ENCODE assay signal across 30 mouse cellular contexts in the genomic region with DNA sequence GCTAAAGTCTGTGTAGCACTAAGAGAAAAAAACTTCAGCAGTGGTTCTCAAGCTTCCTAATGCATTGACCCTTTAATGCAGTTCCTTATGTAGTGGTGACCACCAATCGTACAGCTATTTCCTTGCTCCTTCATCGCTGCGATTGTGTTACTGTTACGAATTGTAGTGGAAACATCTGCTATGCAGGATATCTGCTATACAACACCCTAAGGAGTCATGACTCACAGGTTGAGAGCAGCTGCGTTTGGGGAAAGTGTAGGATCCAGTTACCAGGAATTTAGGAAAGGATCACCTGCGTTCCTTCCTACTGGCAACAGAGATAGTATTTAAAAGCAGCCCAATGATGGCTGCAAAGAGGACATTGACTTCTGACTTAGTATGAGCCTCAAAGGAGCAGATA.
A peak's percentile ranks its signal among the peaks of the same experiment; 100 is the strongest.
DNase-seq lines count a peak whose midpoint lies in the region; ATAC-seq and TF ChIP-seq lines count a peak whose summit lies in the region.
"Had no signal": no experiment of that assay in that cellular context is flagged by ENCODE, and none has a peak within 500 bp of the region (broad histone marks: within the 10 kb centered on the region; RNA-seq: fewer than 3 reads in every experiment).

No protein-coding gene starts in this region.

- no peak for TF ChIP-seq POLR2A in myocyte (IDR thresholded peaks at IDR 0.05; ENCODE audit: insufficient read length, low read depth)

- DNase-seq in embryonic facial prominence, embryonic 14.5 days (ENCODE audit: low spot score) = peak; percentile 61
- DNase-seq in embryonic facial prominence, embryonic 10.5 days (ENCODE audit: low spot score) = no peak
- DNase-seq in forelimb bud, embryonic 11.5 days (ENCODE audit: low read depth, low spot score) = peak; percentile 39
- DNase-seq in testis, postnatal 10 days (ENCODE audit: low spot score) = no peak
- no peak for DNase-seq in kidney, postnatal 4 days
- DNase-seq: adrenal gland, postnatal 25 days; cerebellum, adult 18-20 months; cerebellum, postnatal 10 days; gastrocnemius, postnatal 14 days; heart, adult 11 months; heart, postnatal 10 days; kidney, adult 11 months; kidney, postnatal 36 days; left cerebral cortex, postnatal 4 days; liver, postnatal 0 days; lung, postnatal 36 days; thymus, postnatal 25 days had no signal

- H3K9me3 ChIP-seq in embryonic facial prominence, embryonic 14.5 days (ENCODE audit: control insufficient read depth, low read length) = no peaks in the 10 kb centered on the region
- no peaks in the 10 kb centered on the region for H3K9me3 ChIP-seq in embryonic facial prominence, embryonic 10.5 days
- no peaks in the 10 kb centered on the region for H3K9me3 ChIP-seq in limb, embryonic 12.5 days
- H3K9me3 ChIP-seq: embryonic facial prominence, embryonic 13.5 days; hindbrain, embryonic 10.5 days; hindbrain, embryonic 15.5 days; kidney, embryonic 15.5 days; liver, embryonic 12.5 days; megakaryocyte, embryonic 14.5 days; midbrain, embryonic 13.5 days had no signal

- H3K4me2 ChIP-seq in embryonic facial prominence, embryonic 14.5 days (ENCODE audit: low read depth, low read length) = no peak overlapping the region
- H3K4me2 ChIP-seq in limb, embryonic 12.5 days = peak overlapping the region; percentile 11; the same call in 1 of the 2 replicates
- H3K4me2 ChIP-seq in myocyte (ENCODE audit: low read depth) = peak overlapping the region; percentile 64
- H3K4me2 ChIP-seq: embryonic facial prominence, embryonic 13.5 days; heart, embryonic 11.5 days; hindbrain, embryonic 15.5 days; kidney, embryonic 15.5 days; liver, embryonic 12.5 days; midbrain, embryonic 13.5 days had no signal

- no peaks in the 10 kb centered on the region for H3K27me3 ChIP-seq in embryonic facial prominence, embryonic 14.5 days (replicated peaks; ENCODE audit: control insufficient read depth, insufficient read depth, low read length)
- H3K27me3 ChIP-seq in embryonic facial prominence, embryonic 10.5 days (replicated peaks; ENCODE audit: low read depth, poor library complexity, severe bottlenecking) = peaks cover 14% of the 10 kb centered on the region; the same call in 1 of the 2 replicates
- H3K27me3 ChIP-seq in limb, embryonic 12.5 days = no peaks in the 10 kb centered on the region
- no peaks in the 10 kb centered on the region for H3K27me3 ChIP-seq in myocyte (ENCODE audit: control insufficient read depth, insufficient read depth, insufficient read length)
- H3K27me3 ChIP-seq: embryonic facial prominence, embryonic 13.5 days; hindbrain, embryonic 15.5 days; kidney, embryonic 15.5 days; liver, embryonic 12.5 days; megakaryocyte, embryonic 14.5 days had no signal

- no peak overlapping the region for H3K27ac ChIP-seq in embryonic facial prominence, embryonic 14.5 days (replicated peaks; ENCODE audit: low read depth, low read length)
- no peak overlapping the region for H3K27ac ChIP-seq in embryonic facial prominence, embryonic 10.5 days (replicated peaks)
- H3K27ac ChIP-seq in limb, embryonic 12.5 days = peak overlapping the region; percentile 54; the same call in 1 of the 2 replicates
- H3K27ac ChIP-seq: embryonic facial prominence, embryonic 13.5 days; hindbrain, embryonic 10.5 days; hindbrain, embryonic 15.5 days; kidney, embryonic 15.5 days; liver, embryonic 12.5 days; midbrain, embryonic 13.5 days had no signal

- no peak overlapping the region for H3K9ac ChIP-seq in embryonic facial prominence, embryonic 14.5 days (ENCODE audit: low read depth, low read length)
- no peak overlapping the region for H3K9ac ChIP-seq in limb, embryonic 12.5 days (replicated peaks)
- H3K9ac ChIP-seq: embryonic facial prominence, embryonic 13.5 days; hindbrain, embryonic 15.5 days; kidney, embryonic 15.5 days; liver, embryonic 12.5 days; liver, postnatal 0 days; midbrain, embryonic 13.5 days had no signal

- H3K4me3 ChIP-seq in embryonic facial prominence, embryonic 14.5 days (ENCODE audit: low read depth, low read length) = no peak overlapping the region
- H3K4me3 ChIP-seq in embryonic facial prominence, embryonic 10.5 days = no peak overlapping the region
- H3K4me3 ChIP-seq in limb, embryonic 12.5 days (replicated peaks) = no peak overlapping the region
- no peak overlapping the region for H3K4me3 ChIP-seq in myocyte
- H3K4me3 ChIP-seq: embryonic facial prominence, embryonic 13.5 days; erythroblast, embryonic 14.5 days; hindbrain, embryonic 10.5 days; hindbrain, embryonic 15.5 days; kidney, embryonic 15.5 days; liver, embryonic 12.5 days; megakaryocyte, embryonic 14.5 days; midbrain, embryonic 13.5 days had no signal

- H3K36me3 ChIP-seq in embryonic facial prominence, embryonic 14.5 days (ENCODE audit: control insufficient read depth, insufficient read depth, low read length) = no peaks in the 10 kb centered on the region
- no peaks in the 10 kb centered on the region for H3K36me3 ChIP-seq in embryonic facial prominence, embryonic 10.5 days (replicated peaks)
- no peaks in the 10 kb centered on the region for H3K36me3 ChIP-seq in limb, embryonic 12.5 days
- no peaks in the 10 kb centered on the region for H3K36me3 ChIP-seq in myocyte (ENCODE audit: control insufficient read depth, insufficient read depth)
- H3K36me3 ChIP-seq: embryonic facial prominence, embryonic 13.5 days; hindbrain, embryonic 10.5 days; hindbrain, embryonic 15.5 days; kidney, embryonic 15.5 days; liver, embryonic 12.5 days; midbrain, embryonic 13.5 days had no signal

- WGBS in embryonic facial prominence, embryonic 14.5 days = 45% methylated on average over 6 of the region's 6 CpGs
- WGBS in embryonic facial prominence, embryonic 10.5 days = 67% methylated on average over 6 of the region's 6 CpGs
- 33% methylated on average over 6 of the region's 6 CpGs for WGBS in limb, embryonic 12.5 days

- H3ac ChIP-seq in myocyte (ENCODE audit: control insufficient read depth, insufficient read length) = no peak overlapping the region

- H3K4me1 ChIP-seq in embryonic facial prominence, embryonic 14.5 days (ENCODE audit: control insufficient read depth, insufficient read depth, low read length) = peaks cover 13% of the 10 kb centered on the region
- H3K4me1 ChIP-seq in embryonic facial prominence, embryonic 10.5 days = peaks cover 17% of the 10 kb centered on the region; the same call in 1 of the 2 replicates
- H3K4me1 ChIP-seq in limb, embryonic 12.5 days (replicated peaks) = peaks cover 42% of the 10 kb centered on the region
- H3K4me1 ChIP-seq: kidney, embryonic 15.5 days; liver, embryonic 12.5 days; megakaryocyte, embryonic 14.5 days had no signal

- peak; percentile 83 for ATAC-seq in embryonic facial prominence, embryonic 14.5 days (ENCODE audit: low read depth)
- ATAC-seq in limb, embryonic 12.5 days (ENCODE audit: insufficient number of reproducible peaks, insufficient read depth, low FRiP score, low TSS enrichment, low read depth) = peak; percentile 66
- ATAC-seq: forebrain, embryonic 16.5 days; inflammation-experienced regulatory T-cells, adult 6 months; liver, embryonic 12.5 days; liver, postnatal 0 days; midbrain, embryonic 13.5 days had no signal

- H3K79me2 ChIP-seq in myocyte (ENCODE audit: control insufficient read depth, insufficient read depth) = no peaks in the 10 kb centered on the region

TF ChIP-seq in myocyte, 11 proteins besides CTCF, POLR2A, EP300 and RAD21:
- no peak for TF ChIP-seq SRF (IDR thresholded peaks at IDR 0.05; ENCODE audit: control insufficient read depth, insufficient read length, low read depth)
- no peak for TF ChIP-seq USF1 (IDR thresholded peaks at IDR 0.05; ENCODE audit: low read depth)
- no peak for TF ChIP-seq REST (IDR thresholded peaks at IDR 0.05; ENCODE audit: insufficient read depth, insufficient read length)
- TF ChIP-seq TCF3 (IDR thresholded peaks at IDR 0.05; ENCODE audit: insufficient read length, low read depth) = peak; percentile 17
- peak; percentile 72 for TF ChIP-seq TCF12 (IDR thresholded peaks at IDR 0.05; ENCODE audit: insufficient read depth, poor library complexity, severe bottlenecking)
- TF ChIP-seq E2F4 (IDR thresholded peaks at IDR 0.05; ENCODE audit: insufficient read depth) = no peak
- TF ChIP-seq POLR2AphosphoS2 (IDR thresholded peaks at IDR 0.05; ENCODE audit: insufficient read length, low read depth) = no peak
- no peak for TF ChIP-seq MAX (IDR thresholded peaks at IDR 0.05; ENCODE audit: low read depth)
- TF ChIP-seq MYOD1 (IDR thresholded peaks at IDR 0.05; ENCODE audit: control insufficient read depth in 1 of 3, insufficient read length in 2 of 3, low read depth in 2 of 3) = peak; percentile 9 to 96 (median 88)
- TF ChIP-seq CEBPB (IDR thresholded peaks at IDR 0.05; ENCODE audit: insufficient read depth, poor library complexity, severe bottlenecking) = no peak
- TF ChIP-seq MYOG (IDR thresholded peaks at IDR 0.05; ENCODE audit: control insufficient read depth in 1 of 3, insufficient read depth in 1 of 3, insufficient read length in 2 of 3, low read depth in 2 of 3) = peak in 2 of 3 experiments; percentile 30 to 67

Comparison
In these comparisons a context has a peak if more than half of its experiments do, and no peak if none do; other contexts are left out.
1. DNase-seq: peak in embryonic facial prominence, embryonic 14.5 days (single experiment) and forelimb bud, embryonic 11.5 days (single experiment); none in embryonic facial prominence, embryonic 10.5 days (single experiment), testis, postnatal 10 days (single experiment) and kidney, postnatal 4 days (0 of 2).